Mouse (Mus musculus): ENCODE data around the gene Pkd2.
A peak's percentile ranks its signal among the peaks of the same experiment; 100 is the strongest.
"Not testable (repeated sequence)": the region's sequence is repeated elsewhere in the genome, so short reads cannot be mapped to it uniquely, and the experiment has no call there.

Pkd2 gene

DNA sequence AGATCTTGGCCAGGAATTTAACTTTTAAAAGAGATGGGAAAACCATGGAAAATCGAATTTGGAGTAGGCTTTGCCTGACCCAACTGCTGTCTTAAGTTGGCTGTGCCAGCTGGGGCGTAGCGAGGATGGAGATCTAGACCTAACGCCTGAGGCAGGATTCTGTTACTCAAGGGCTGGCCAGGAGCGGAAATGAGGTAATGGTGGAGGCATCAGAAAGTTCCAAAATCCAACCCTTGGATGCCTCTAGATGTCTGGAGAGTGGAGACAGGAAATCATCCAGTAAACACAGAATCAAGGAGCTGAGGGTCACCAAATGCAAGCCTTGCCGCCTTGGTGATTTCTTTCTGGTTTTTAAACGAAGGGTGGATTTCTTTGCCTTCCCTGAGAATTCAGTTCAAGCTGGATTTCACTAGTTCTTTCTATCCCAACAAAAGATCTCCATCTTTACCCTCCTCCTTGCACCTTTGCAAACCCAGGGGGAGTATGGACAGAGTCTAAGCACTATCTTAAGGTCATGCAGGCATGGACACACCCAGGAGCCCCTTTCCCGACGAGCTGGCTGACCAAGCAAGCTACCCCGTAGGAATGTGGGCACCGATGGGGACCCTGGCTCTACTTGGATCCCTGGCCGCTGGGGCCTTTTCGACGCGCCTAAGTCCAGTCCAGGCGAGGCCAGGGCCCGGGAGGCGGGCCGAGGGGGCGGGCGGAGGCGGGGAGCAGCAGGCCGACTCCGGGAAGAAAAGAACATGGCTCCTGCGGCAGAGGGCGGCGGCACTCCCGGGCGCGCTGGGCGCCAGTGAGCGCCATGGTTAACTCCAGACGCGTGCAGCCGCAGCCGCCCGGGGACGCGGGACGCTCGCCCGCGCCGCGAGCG lies at the start of gene Pkd2:
Pkd2 (plus strand) TSS at position 619 of the 874 bp plus-strand sequence.
- peak; percentile 33 to 56 for DNase-seq (ENCODE audit: low spot score in 2 of 2)

DNA sequence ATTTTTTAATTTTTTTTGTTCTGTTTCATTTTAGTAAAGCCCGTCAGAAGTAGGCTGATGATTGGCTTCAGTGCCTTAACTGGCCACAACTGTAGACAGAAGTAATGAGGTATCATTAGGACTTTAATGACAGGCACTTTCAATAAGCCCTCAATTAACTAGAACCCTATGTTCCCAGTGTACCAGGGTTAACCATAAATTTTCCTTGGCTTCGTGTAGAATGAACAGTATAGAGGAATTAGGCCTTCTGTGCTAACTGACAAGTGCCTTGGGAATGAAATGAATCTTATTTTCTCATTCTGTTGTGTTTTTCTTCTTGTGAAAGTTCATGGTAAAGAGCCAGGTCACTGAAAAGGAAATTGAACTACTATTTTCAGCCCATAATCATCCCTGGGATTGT lies 43.3 kb upstream of the Pkd2 start:
- no peak for DNase-seq (ENCODE audit: low spot score in 2 of 2)

DNA sequence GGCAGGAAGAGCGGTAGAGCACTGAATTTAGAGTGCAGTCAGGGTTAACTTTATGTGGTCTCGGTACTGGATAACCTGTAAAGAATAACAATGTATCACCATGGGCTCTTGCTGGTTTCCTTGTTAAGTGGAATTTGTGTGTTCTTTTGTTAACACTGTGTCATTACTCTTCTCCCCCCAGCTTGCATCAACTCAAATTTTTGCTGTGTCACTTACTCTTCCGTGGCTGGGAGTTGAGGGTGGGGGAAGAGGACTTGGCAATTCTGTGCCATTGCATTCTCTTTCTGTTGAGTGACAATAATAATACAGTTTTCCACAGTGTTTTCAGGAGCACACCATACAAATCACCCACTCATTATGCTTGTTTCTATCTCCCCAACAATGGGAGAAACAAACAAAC lies 42.2 kb upstream of the Pkd2 start:
- DNase-seq (ENCODE audit: low spot score in 2 of 2): no peak

DNA sequence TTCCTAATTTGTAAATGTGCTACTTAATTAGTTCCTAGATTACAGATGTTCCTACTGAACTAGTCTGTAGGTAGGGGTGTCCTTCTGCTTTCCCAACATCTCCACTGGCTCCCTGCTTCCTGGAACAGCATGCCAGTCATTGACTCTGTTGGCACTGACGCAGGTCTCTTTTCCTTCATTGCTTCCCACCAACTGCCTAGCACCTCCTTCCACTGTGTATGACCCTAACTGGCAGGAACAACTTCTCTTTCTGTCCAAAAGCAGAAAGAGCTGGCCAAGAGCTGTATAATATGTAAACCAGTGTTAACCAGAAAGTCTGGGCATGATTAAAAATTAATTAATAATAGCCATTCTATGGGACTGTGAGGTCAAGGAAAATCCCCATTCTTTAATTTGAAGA lies 41.5 kb upstream of the Pkd2 start:
- no peak for DNase-seq (ENCODE audit: low spot score in 2 of 2)

DNA sequence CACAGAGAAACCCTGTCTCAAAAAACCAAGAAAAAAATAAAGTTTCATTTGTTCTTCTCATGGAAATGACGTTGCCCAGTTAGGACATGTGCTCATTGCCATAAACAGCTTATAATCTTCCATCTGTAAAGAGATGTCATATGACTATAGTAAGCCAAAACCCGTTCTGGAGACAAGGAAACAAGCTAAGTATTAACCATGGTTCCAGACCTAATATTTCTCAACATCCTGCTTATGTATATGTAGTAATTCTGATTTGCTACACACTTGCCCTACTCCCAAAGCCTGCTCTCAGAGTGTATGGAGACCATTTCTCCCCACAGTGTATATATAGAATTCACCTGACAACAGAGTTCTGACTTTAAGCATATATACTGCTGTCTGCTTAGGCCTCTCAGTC lies 37.2 kb upstream of the Pkd2 start:
- DNase-seq (ENCODE audit: low spot score in 2 of 2): no peak

DNA sequence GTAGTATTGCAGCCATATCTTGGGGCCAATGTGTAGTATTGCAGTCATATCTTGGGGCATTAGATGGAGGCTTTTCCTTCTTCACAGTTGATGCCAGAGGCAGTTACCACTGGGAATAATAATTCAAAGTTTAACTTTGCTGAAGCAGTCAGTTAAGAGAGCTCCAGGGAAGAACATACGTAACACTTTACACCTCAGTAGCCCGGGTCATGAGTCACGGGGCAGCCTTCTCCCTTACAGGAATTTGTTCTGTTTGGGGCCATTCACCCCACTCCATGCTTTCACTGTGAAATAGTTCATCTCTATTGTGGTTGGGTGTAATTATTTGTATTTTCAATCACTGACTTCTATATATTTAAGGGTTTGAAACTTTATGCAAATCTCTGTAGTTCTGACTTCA lies 35.4 kb upstream of the Pkd2 start:
- DNase-seq (ENCODE audit: low spot score in 2 of 2): no peak

DNA sequence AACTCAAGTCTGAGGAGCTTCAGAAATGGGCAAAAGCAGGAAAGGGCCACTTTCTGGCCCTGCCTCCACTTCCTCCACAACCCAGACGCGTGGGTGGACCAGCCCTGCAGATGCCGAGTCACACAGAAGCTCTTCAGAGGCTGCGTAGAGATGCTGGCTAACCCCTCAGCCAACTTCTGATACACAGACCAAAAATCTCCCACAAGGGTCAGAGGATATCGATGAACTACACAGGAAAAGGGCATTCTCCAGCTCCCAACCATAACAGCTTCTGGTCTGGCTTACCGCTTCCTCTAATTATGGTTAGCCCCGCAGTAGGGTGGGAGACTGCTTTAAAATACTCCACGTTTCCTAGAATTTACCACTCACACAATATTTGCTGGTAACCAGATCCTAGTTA lies 33.3 kb upstream of the Pkd2 start:
- no peak for DNase-seq (ENCODE audit: low spot score in 2 of 2)

DNA sequence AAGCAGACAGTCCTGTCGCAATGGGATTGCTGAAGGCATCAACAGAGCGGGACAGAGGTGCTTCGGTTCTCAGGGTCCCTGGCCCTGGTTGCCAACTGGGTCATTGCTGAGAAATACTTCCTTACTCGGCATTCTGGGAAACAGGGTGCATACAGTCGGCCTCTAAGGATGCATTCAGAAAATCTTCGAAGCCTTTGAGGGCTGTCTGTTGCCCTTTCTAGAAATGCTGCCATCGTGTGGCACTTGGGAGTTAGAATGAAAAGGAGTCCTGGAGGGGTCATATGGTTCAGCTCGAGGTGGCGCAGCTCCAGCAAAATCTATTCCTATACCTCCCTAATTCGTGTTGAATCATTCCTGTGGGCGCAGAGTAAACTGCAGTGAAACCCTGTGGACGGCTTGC lies 26.4 kb upstream of the Pkd2 start:
- DNase-seq (ENCODE audit: low spot score in 2 of 2): peak; percentile 23 to 26

DNA sequence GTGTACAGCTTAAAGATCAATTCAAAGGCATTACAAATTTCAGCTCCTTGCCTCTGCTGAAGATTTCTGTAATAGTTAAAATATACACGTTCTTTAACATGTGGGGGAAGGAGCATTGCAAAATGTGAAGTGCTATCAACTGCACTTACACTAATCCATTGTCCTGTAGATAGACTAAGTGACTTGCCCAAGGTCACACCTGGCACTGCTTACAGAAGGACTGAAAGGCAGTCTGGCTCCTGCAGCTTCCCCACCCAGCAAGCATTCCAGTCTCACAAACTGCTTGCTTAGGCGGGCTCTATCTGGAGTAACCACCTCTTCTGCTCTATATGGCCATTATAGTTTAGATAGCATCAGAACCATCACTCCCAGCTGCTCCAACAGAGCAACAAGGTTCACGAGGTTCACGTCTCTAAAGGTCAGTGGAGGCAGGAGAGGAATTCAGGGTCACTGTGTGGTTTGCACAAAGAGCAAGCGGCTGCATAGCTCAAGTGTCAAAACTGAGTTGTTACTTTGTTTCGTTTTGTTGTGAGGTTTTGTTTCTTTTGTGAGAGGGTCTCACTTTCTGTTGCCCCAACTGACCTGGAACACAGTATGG lies 25.2 kb upstream of the Pkd2 start:
- no peak for DNase-seq (ENCODE audit: low spot score in 2 of 2)

DNA sequence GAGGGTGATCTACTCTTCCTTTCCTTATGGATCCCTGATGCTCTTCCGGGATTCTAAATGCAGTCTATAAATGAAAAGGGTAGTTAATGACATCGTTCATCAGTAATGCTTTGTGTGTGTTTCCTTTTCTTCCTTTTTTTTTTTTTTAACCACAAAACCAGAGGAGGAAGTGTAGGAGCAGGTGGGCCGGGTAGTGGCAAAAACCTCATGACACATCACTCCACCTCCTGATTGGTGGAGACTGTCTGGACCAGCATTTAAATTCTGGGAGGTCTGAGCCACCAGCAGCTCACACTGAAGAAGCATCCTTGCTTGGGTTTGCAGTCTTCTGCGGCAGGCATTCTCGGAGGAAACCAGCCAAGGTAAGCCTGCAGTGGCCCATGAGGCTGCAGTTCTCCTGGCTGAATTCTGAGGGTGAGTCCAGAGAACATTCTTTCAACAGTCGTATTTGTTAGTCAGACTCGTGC lies 24.4 kb upstream of the Pkd2 start, which contains the start of gene Spp1:
Spp1 (plus strand) TSS at position 284 of the 467 bp plus-strand sequence.
- no peak for DNase-seq (ENCODE audit: low spot score in 2 of 2)

DNA sequence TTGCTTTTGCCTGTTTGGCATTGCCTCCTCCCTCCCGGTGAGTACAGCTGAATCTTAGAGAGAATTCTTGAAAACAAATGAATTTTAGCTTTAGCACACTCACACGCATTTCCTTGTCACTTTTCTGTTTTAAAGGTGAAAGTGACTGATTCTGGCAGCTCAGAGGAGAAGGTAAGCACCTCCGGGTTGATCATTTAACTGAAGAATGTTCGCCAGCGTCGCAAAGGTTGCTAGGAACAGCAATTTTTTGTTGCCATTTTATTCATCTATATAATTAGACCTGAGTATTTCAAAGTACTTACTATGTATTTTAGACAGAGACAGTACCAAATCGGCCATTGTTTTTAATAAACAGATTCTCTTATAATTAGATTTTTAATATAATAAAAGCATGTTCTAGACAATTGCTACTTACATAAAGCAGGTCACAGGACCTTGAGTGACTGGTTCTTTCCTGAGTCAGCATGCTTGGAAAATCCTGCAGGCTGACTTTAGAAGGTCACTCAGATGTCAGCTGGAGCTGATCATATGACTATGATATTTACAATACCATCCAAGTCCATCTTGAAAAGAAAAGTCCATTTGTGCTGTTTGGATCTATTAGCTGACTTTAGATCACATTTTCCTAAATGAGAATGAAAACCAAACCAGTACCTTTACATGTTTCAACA lies 22.7 kb upstream of the Pkd2 start:
- DNase-seq (ENCODE audit: low spot score in 2 of 2): no peak

DNA sequence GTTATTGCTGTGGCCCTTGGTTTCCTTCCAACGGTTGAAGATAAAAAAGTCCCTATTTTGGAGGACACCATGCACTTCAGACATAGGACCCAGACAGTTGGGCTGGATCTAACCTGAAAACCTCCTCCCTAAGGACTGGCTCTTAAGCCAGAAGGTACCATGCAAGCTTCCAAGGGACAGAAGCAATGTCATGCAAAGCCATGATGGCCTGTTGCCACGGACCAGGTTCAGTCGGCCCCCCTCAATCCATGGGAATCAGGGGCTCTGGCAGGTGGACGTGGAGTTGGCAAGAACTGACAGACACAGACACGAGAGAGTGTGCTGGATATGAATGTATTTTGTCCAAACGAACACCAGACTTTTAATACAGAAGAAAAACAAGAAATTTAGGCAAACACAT lies 16.9 kb upstream of the Pkd2 start:
- DNase-seq (ENCODE audit: low spot score in 2 of 2): no peak

DNA sequence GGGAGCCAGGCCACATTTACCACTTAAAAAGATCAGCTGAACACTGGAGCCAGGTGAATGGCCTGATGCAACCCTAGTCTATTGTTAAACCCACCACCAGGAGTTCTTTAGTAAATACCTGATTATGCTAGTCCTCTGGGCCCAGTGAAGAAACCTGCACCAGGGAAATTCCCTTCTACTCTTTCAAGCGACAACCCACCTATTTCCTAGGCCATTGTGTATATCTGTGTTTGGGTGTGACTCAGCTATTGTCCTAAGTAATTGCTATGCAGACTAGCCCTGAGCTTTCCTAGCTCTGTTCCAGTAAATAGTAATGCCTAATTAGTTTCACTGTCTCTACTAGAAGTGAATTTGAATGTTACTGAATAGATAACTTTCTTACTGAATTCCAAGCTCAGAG lies 16.4 kb upstream of the Pkd2 start:
- no peak for DNase-seq (ENCODE audit: low spot score in 2 of 2)

DNA sequence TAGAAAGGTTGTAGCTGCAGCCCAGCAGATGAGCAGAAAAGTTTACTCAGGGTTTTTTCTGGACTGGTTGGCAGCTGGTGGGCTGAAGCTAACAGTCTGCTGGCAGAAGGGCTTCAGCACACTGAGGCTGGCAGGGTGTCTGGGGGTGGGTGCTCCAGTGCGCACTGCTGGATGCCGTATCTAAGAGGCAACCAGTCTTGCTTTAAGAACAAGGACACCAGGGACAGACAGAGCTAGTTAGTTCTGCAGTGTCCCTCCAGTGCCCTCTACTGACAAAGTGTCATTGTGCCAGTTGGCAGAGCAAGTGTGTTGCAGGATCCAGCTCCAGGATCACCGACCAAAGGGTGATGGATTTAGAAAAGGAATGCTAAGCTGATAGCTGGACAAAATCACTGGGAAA lies 13.1 kb upstream of the Pkd2 start:
- DNase-seq (ENCODE audit: low spot score in 2 of 2): peak; percentile 67 to 83

DNA sequence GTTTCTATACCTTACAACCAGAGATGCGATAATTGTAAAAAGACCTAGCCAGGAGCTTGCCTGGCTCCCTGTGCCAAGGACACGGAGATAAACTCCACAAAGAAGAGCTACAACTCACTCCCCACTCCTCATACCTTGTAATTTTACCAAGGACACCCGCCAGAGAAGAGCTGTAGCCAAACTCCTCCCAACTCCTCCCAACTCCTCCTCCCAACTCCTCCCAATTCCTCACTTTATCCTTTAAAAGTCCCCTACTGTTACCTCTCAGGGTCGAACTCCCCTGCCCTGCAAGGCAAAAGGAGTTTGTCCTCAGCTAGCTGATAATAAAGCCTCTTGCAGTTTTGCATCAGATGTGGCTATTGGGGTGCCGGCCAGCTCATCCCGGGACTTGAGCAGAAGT lies 10.9 kb upstream of the Pkd2 start:
- not testable (repeated sequence) for DNase-seq (ENCODE audit: low spot score in 2 of 2)

DNA sequence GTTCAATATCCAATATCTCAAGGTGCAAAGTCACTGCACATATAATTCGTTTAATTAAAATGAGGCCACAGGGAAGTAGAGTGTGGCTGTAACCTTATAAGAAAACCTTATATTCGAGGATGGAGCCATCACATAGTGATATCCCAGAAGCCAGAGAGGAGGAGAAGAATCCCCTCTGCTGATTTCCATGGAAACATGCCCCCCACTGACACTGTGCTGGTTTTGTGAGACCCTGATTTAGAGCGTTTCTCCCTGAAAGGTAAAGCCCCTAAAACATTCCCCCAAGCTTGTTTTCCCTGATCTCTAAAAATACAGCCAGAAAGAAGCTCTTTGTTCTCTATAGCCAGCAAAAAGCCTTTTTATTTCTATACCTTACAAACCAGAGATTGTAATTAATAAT lies 9.8 kb upstream of the Pkd2 start:
- no peak for DNase-seq (ENCODE audit: low spot score in 2 of 2)

DNA sequence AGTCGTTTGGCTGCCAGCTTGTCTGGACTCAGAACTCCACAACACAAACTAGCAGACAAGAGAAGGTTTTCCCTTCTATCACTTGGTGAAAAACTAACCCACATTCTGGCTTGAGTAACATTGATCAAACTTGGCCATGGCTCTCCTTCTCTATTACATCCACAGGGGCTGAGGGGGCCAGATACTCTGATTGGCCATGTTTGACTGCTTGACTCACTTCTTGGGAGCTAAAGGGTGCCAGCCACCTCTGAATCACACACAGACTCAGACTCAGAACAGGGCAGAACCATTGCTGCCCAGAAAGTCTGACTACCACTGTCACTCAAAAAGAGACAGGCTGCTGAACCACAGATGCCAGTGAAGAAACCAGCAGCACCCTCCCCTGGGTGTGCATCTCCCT lies 6.2 kb upstream of the Pkd2 start:
- DNase-seq (ENCODE audit: low spot score in 2 of 2): no peak

DNA sequence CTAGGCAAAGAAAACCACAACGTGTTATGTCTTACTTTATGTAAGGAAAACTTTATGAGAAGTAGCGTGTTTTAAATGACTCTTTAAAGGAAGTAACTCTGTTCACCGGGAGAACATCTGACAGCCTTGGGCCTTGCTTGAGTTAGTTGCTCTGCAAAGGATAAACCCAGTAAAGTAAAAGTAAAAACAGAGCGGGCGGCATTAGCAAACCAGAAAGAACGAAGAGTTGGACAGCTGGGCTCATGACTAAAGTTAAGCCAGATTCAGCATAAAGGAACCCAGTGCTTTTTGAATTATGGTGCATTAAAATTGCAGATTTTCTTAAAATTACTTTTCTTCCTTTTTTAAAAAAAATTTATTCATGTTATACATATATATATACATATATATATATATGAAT lies 4.7 kb upstream of the Pkd2 start:
- DNase-seq (ENCODE audit: low spot score in 2 of 2): no peak

DNA sequence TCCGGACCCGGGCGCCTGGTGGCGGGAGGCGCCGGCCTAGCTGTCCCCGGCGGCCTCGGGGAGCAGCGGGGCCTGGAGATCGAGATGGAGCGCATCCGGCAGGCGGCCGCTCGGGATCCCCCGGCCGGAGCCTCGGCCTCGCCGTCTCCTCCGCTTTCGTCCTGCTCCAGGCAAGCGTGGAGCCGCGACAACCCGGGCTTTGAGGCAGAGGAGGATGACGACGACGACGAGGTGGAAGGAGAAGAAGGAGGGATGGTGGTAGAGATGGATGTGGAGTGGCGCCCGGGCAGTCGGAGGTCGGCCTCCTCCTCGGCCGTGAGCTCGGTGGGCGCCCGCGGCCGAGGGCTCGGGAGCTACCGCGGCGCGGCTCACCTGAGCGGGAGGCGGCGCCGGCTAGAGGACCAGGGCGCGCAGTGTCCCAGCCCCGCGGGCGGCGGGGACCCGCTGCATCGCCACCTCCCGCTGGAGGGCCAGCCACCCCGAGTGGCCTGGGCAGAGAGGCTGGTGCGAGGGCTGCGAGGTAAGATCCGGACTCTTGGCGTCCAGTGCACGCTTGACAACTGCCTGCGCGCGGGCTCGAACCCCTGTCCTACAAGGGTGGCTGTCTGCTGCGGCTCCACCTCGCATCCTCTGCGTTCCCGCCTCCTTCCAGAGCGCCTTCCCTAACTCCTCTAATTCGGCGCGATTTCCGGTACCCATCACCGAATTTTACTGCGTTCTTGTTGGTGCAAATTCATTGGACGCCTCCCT lies 631 bp downstream of the Pkd2 start:
- peak; percentile 64 to 72 for DNase-seq (ENCODE audit: low spot score in 2 of 2)

DNA sequence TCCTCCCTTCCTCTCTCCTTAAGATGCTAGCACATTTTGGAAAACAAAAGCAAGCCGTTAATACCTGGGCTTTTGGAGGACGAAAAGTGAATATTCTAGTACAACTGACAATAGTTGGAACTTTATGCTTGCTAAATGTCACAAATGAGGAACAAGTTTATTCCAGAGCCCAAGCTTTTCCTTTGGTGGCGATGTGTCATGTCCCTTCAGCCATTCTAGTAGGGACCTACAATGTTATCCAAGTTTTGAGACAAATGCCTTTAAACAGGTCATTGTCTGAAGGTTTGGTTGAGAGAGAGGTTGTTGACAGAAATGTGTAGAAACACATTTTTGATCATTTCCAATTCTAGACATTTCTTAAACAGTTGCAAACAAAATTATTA lies 1.2 kb downstream of the Pkd2 start:
- no peak for DNase-seq (ENCODE audit: low spot score in 2 of 2)

DNA sequence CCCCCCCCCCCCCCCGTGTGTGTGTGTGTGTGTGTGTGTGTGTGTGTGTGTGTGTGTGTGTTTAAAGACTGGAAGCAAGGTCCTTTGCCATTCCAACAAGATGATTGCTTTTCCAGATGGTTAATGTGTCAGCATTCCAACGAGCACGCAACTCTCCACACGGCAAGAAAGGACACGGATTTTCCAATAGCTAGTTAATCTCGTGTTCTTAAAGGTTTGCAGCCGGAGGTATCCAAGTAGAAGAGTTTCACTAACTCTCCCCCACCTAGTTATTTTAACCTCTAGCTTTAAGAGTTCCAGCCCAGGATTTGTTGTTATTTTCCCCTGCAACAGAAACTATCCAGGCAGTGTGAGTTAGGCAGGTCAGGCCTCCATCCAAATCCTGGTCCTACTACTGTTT lies 1.6 kb downstream of the Pkd2 start:
- no peak for DNase-seq (ENCODE audit: low spot score in 2 of 2)

DNA sequence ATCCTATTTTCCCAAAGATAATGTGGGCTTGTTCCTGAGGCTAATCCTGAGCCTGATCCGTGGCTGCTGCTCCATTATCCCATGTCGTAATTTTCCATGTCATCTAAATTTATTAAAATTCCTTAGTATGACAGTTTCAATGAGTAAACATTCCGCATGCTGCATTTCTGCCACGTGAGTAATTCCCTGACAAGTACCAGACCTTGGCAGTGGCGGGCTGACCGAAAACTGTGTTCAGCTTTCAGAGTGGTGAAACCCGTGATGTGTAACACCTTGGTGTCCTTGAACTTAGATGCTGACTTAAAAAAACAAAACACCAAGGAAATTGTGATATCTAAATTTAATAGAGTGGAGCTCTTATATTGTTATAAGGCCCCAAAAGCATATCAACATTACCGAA lies 6.0 kb downstream of the Pkd2 start:
- no peak for DNase-seq (ENCODE audit: low spot score in 2 of 2)

Measured in frontal cortex, postnatal 36 days (tissue).